ENCODE assay signal across 25 mouse cellular contexts in genomic region chr6:42381221-42381620, GRCm38 (mm10). TPM values are rescaled to one million over a fixed set of nuclear protein-coding genes. Genes with fewer than 3 reads are reported as not detected.
DNase-seq lines count a peak whose midpoint lies in the region; ATAC-seq lines count a peak whose summit lies in the region.
"Had no signal": no experiment of that assay in that cellular context is flagged by ENCODE, and none has a peak within 500 bp of the region (broad histone marks: within the 10 kb centered on the region; RNA-seq: fewer than 3 reads in every experiment).

No protein-coding gene starts in this region.

- H3K4me1 ChIP-seq in embryonic facial prominence, embryonic 14.5 days (ENCODE audit: control insufficient read depth, insufficient read depth, low read length), result no peaks in the 10 kb centered on the region
- peaks cover 12% of the 10 kb centered on the region for H3K4me1 ChIP-seq in embryonic facial prominence, embryonic 10.5 days
- H3K4me1 ChIP-seq in heart, embryonic 12.5 days (replicated peaks), result peaks cover 23% of the 10 kb centered on the region
- peaks cover 18% of the 10 kb centered on the region for H3K4me1 ChIP-seq in lung, embryonic 16.5 days (replicated peaks; ENCODE audit: control insufficient read depth, insufficient read depth, low read length)
- H3K4me1 ChIP-seq: neural tube, embryonic 13.5 days had no signal

- intact Hi-C loops in heart, postnatal 14 days (cut with DNase I), result loop anchor here (5.0 to 10.0 kb wide), 2 partner anchors 46 to 166 kb away; partner anchors contain the start of gene Olfr455

- H3K9me3 ChIP-seq in embryonic facial prominence, embryonic 14.5 days (ENCODE audit: control insufficient read depth, low read length), result no peaks in the 10 kb centered on the region
- H3K9me3 ChIP-seq in embryonic facial prominence, embryonic 10.5 days, result no peaks in the 10 kb centered on the region
- H3K9me3 ChIP-seq in heart, embryonic 12.5 days (replicated peaks), result no peaks in the 10 kb centered on the region
- no peaks in the 10 kb centered on the region for H3K9me3 ChIP-seq in lung, embryonic 16.5 days (ENCODE audit: control insufficient read depth, low read length)
- H3K9me3 ChIP-seq: embryonic facial prominence, embryonic 15.5 days; liver, embryonic 13.5 days; megakaryocyte, embryonic 14.5 days; neural tube, embryonic 13.5 days had no signal

- no peaks in the 10 kb centered on the region for H3K27me3 ChIP-seq in embryonic facial prominence, embryonic 14.5 days (replicated peaks; ENCODE audit: control insufficient read depth, insufficient read depth, low read length)
- no peaks in the 10 kb centered on the region for H3K27me3 ChIP-seq in embryonic facial prominence, embryonic 10.5 days (replicated peaks; ENCODE audit: low read depth, poor library complexity, severe bottlenecking)
- no peaks in the 10 kb centered on the region for H3K27me3 ChIP-seq in heart, embryonic 12.5 days (replicated peaks)
- no peaks in the 10 kb centered on the region for H3K27me3 ChIP-seq in lung, embryonic 16.5 days (ENCODE audit: control insufficient read depth, insufficient read depth, low read depth, low read length)
- H3K27me3 ChIP-seq: embryonic facial prominence, embryonic 15.5 days; liver, embryonic 13.5 days; neural tube, embryonic 13.5 days had no signal

- H3K27ac ChIP-seq in embryonic facial prominence, embryonic 14.5 days (replicated peaks; ENCODE audit: low read depth, low read length), result peak overlapping the region; percentile 47; the same call in 1 of the 2 replicates
- H3K27ac ChIP-seq in embryonic facial prominence, embryonic 10.5 days (replicated peaks), result no peak overlapping the region
- H3K27ac ChIP-seq in heart, embryonic 12.5 days (ENCODE audit: poor library complexity, severe bottlenecking), result peak overlapping the region; percentile 67; the same call in 1 of the 2 replicates
- peak overlapping the region; percentile 76 for H3K27ac ChIP-seq in lung, embryonic 16.5 days (ENCODE audit: low read length)
- H3K27ac ChIP-seq: hindbrain, postnatal 0 days; neural tube, embryonic 13.5 days had no signal

- H3K4me2 ChIP-seq in embryonic facial prominence, embryonic 14.5 days (ENCODE audit: low read depth, low read length), result no peak overlapping the region
- no peak overlapping the region for H3K4me2 ChIP-seq in heart, embryonic 12.5 days
- no peak overlapping the region for H3K4me2 ChIP-seq in lung, embryonic 16.5 days (ENCODE audit: low read depth, low read length)
- H3K4me2 ChIP-seq: embryonic facial prominence, embryonic 15.5 days; liver, embryonic 13.5 days had no signal

- no peak overlapping the region for H3K4me3 ChIP-seq in embryonic facial prominence, embryonic 14.5 days (ENCODE audit: low read depth, low read length)
- no peak overlapping the region for H3K4me3 ChIP-seq in embryonic facial prominence, embryonic 10.5 days
- no peak overlapping the region for H3K4me3 ChIP-seq in heart, embryonic 12.5 days
- H3K4me3 ChIP-seq in lung, embryonic 16.5 days (ENCODE audit: low read length), result no peak overlapping the region
- H3K4me3 ChIP-seq: embryonic facial prominence, embryonic 15.5 days; liver, embryonic 13.5 days; megakaryocyte, embryonic 14.5 days; neural tube, embryonic 13.5 days had no signal

- DNase-seq in embryonic facial prominence, embryonic 14.5 days (ENCODE audit: low spot score), result no peak
- no peak for DNase-seq in embryonic facial prominence, embryonic 10.5 days (ENCODE audit: low spot score)
- DNase-seq in heart, postnatal 14 days, result no peak
- DNase-seq in lung, adult 18-20 months, result no peak
- no peak for DNase-seq in cerebellum, adult 9-10 months
- DNase-seq: adrenal gland, adult 8-10 months; gastrocnemius, postnatal 36 days; kidney, postnatal 14 days; liver, embryonic 13.5 days; midbrain, embryonic 14.5 days had no signal

- no peak overlapping the region for H3K9ac ChIP-seq in embryonic facial prominence, embryonic 14.5 days (ENCODE audit: low read depth, low read length)
- 0 out of 2 replicates have a peak overlapping the region, but pooled peaks have one; percentile 18 for H3K9ac ChIP-seq in heart, embryonic 12.5 days
- H3K9ac ChIP-seq in lung, embryonic 16.5 days (ENCODE audit: low read length), result no peak overlapping the region
- H3K9ac ChIP-seq: embryonic facial prominence, embryonic 15.5 days; liver, embryonic 13.5 days; neural tube, embryonic 13.5 days had no signal

- ATAC-seq in embryonic facial prominence, embryonic 14.5 days (ENCODE audit: low read depth), result no peak
- no peak for ATAC-seq in heart, embryonic 12.5 days (ENCODE audit: insufficient number of reproducible peaks, low FRiP score)
- ATAC-seq in lung, embryonic 16.5 days (ENCODE audit: low read depth), result no peak
- ATAC-seq: hindbrain, postnatal 0 days had no signal

- 34% methylated on average over 2 of the region's 2 CpGs for WGBS in embryonic facial prominence, embryonic 14.5 days
- WGBS in embryonic facial prominence, embryonic 10.5 days, result 49% methylated on average over 2 of the region's 2 CpGs
- WGBS in heart, embryonic 12.5 days, result 45% methylated on average over 2 of the region's 2 CpGs
- whole genome bisulfite sequencing in lung, embryonic 16.5 days, result 47% methylated on average over 2 of the region's 2 CpGs

- H3K36me3 ChIP-seq in embryonic facial prominence, embryonic 14.5 days (ENCODE audit: control insufficient read depth, insufficient read depth, low read length), result no peaks in the 10 kb centered on the region
- H3K36me3 ChIP-seq in embryonic facial prominence, embryonic 10.5 days (replicated peaks), result no peaks in the 10 kb centered on the region
- no peaks in the 10 kb centered on the region for H3K36me3 ChIP-seq in heart, embryonic 12.5 days
- H3K36me3 ChIP-seq in lung, embryonic 16.5 days (ENCODE audit: control insufficient read depth, insufficient read depth, low read length), result no peaks in the 10 kb centered on the region
- H3K36me3 ChIP-seq: embryonic facial prominence, embryonic 15.5 days; liver, embryonic 13.5 days; neural tube, embryonic 13.5 days had no signal

RNA-seq across cellular contexts. Expression of gene Epha1, which starts 8.2 kb away (rescaled TPM):
- polyA plus RNA-seq in embryonic facial prominence, embryonic 14.5 days (2014; fragmentation: Nextera tagmentation; extraction: Ambion mirVana), result 3.8 and 4.3 TPM in 2 replicates
- polyA plus RNA-seq in embryonic facial prominence, embryonic 10.5 days (2016; fragmentation: Nextera tagmentation; extraction: Ambion mirVana), result 3.9 and 5.1 TPM in 2 replicates
- polyA plus RNA-seq in heart, embryonic 12.5 days (2016; fragmentation: Nextera tagmentation; extraction: Ambion mirVana), result 4.7 and 5.5 TPM in 2 replicates
- under 1 TPM; 0.51 to 0.67 TPM for total RNA-seq in heart, postnatal 14 days (2021)
- 18.5 and 18.8 TPM in 2 replicates for polyA plus RNA-seq in lung, embryonic 16.5 days (2015; fragmentation: Nextera tagmentation; extraction: Ambion mirVana)

RNA-seq across cellular contexts. Expression of gene Tas2r143, which starts 18.8 kb away (rescaled TPM):
- polyA plus RNA-seq in embryonic facial prominence, embryonic 14.5 days (2014; fragmentation: Nextera tagmentation; extraction: Ambion mirVana), result not detected in 2 replicates
- polyA plus RNA-seq in embryonic facial prominence, embryonic 10.5 days (2016; fragmentation: Nextera tagmentation; extraction: Ambion mirVana), result not detected in 2 replicates
- not detected in 2 replicates for polyA plus RNA-seq in heart, embryonic 12.5 days (2016; fragmentation: Nextera tagmentation; extraction: Ambion mirVana)
- total RNA-seq in heart, postnatal 14 days (2021), result not detected
- polyA plus RNA-seq in lung, embryonic 16.5 days (2015; fragmentation: Nextera tagmentation; extraction: Ambion mirVana), result not detected in 2 replicates
- total RNA-seq: gastrocnemius, postnatal 36 days; hindbrain, postnatal 0 days; layer of hippocampus, adult 18-20 months; layer of hippocampus, postnatal 14 days had no signal
- polyA plus RNA-seq: activated CD4-positive, CD25-positive, alpha-beta regulatory T cell, adult 4 months; embryonic facial prominence, embryonic 15.5 days; forebrain, embryonic 16.5 days; hindbrain, embryonic 11.5 days; hindbrain, postnatal 0 days; intestine, embryonic 16.5 days; limb, embryonic 11.5 days; liver, embryonic 13.5 days; lung, embryonic 14.5 days; midbrain, embryonic 14.5 days; neural tube, embryonic 13.5 days; stomach, embryonic 14.5 days had no signal

RNA-seq across cellular contexts. Expression of gene Tas2r135, which starts 24.0 kb away (rescaled TPM):
- not detected in 2 replicates for polyA plus RNA-seq in embryonic facial prominence, embryonic 14.5 days (2014; fragmentation: Nextera tagmentation; extraction: Ambion mirVana)
- not detected in 2 replicates for polyA plus RNA-seq in embryonic facial prominence, embryonic 10.5 days (2016; fragmentation: Nextera tagmentation; extraction: Ambion mirVana)
- polyA plus RNA-seq in heart, embryonic 12.5 days (2016; fragmentation: Nextera tagmentation; extraction: Ambion mirVana), result not detected in 2 replicates
- under 1 TPM in 1 of 2 experiments, not detected in 1; 0.39 TPM for total RNA-seq in heart, postnatal 14 days (2021)
- polyA plus RNA-seq in lung, embryonic 16.5 days (2015; fragmentation: Nextera tagmentation; extraction: Ambion mirVana), result not detected in 2 replicates
- total RNA-seq: hindbrain, postnatal 0 days; layer of hippocampus, adult 18-20 months had no signal
- polyA plus RNA-seq: embryonic facial prominence, embryonic 15.5 days; forebrain, embryonic 16.5 days; hindbrain, postnatal 0 days; intestine, embryonic 16.5 days; limb, embryonic 11.5 days; liver, embryonic 13.5 days; lung, embryonic 14.5 days; midbrain, embryonic 14.5 days; neural tube, embryonic 13.5 days; stomach, embryonic 14.5 days had no signal

RNA-seq across cellular contexts. Expression of gene Zyx, which starts 31.8 kb away (rescaled TPM):
- polyA plus RNA-seq in embryonic facial prominence, embryonic 14.5 days (2014; fragmentation: Nextera tagmentation; extraction: Ambion mirVana), result 155 and 156 TPM in 2 replicates
- 93.8 and 96.9 TPM in 2 replicates for polyA plus RNA-seq in embryonic facial prominence, embryonic 10.5 days (2016; fragmentation: Nextera tagmentation; extraction: Ambion mirVana)
- 213 and 219 TPM in 2 replicates for polyA plus RNA-seq in heart, embryonic 12.5 days (2016; fragmentation: Nextera tagmentation; extraction: Ambion mirVana)
- 10 to 100 TPM; 78.9 to 88.6 TPM for total RNA-seq in heart, postnatal 14 days (2021)
- polyA plus RNA-seq in lung, embryonic 16.5 days (2015; fragmentation: Nextera tagmentation; extraction: Ambion mirVana), result 188 and 203 TPM in 2 replicates

RNA-seq across cellular contexts. Expression of gene Tas2r126, which starts 53.1 kb away (rescaled TPM):
- not detected in 2 replicates for polyA plus RNA-seq in embryonic facial prominence, embryonic 14.5 days (2014; fragmentation: Nextera tagmentation; extraction: Ambion mirVana)
- not detected in 2 replicates for polyA plus RNA-seq in embryonic facial prominence, embryonic 10.5 days (2016; fragmentation: Nextera tagmentation; extraction: Ambion mirVana)
- polyA plus RNA-seq in heart, embryonic 12.5 days (2016; fragmentation: Nextera tagmentation; extraction: Ambion mirVana), result not detected in 2 replicates
- not detected for total RNA-seq in heart, postnatal 14 days (2021)
- polyA plus RNA-seq in lung, embryonic 16.5 days (2015; fragmentation: Nextera tagmentation; extraction: Ambion mirVana), result not detected in 2 replicates
- total RNA-seq: gastrocnemius, postnatal 36 days; hindbrain, postnatal 0 days; layer of hippocampus, adult 18-20 months; layer of hippocampus, postnatal 14 days had no signal
- polyA plus RNA-seq: activated CD4-positive, CD25-positive, alpha-beta regulatory T cell, adult 4 months; embryonic facial prominence, embryonic 15.5 days; forebrain, embryonic 16.5 days; hindbrain, embryonic 11.5 days; hindbrain, postnatal 0 days; intestine, embryonic 16.5 days; limb, embryonic 11.5 days; liver, embryonic 13.5 days; lung, embryonic 14.5 days; midbrain, embryonic 14.5 days; neural tube, embryonic 13.5 days; stomach, embryonic 14.5 days had no signal
